Mouse (Mus musculus): ENCODE data around the gene Yipf1.

DNA sequence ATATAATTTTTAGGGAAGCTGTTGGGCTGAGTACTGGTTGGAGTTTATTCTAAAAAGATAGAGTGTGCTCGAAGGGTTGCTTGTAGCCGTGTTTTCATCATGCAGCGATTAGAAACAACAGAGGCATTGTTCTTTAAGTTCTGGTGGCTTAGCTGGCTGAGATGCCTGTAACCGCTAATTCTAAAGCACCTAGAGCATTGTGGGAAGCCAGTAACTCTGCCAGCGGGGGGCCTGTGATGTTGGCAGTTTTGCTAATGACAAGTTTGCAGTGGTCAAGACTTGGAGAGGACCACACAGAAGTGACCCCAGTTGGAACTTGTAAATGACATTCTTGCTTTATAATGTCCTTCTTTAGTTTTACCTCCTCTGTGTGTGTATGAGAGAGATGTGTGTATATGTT, 27.2 kb downstream of the Yipf1 start:
- TF ChIP-seq CTCF (conservative IDR thresholded peaks at IDR 0.05; ENCODE audit: insufficient read depth, insufficient read length, low read depth, low read length) (no peak), POLR2A (IDR thresholded peaks at IDR 0.05; ENCODE audit: low read depth, low read length) (no peak)

Data from kidney, adult 2 months (tissue).